Mouse (Mus musculus): Measurements from ENCODE around the gene Fabp6. TPM values are rescaled to one million over a fixed set of nuclear protein-coding genes. Genes with fewer than 3 reads are reported as not detected.

Gene Fabp6
- total and polyA plus RNA-seq, 3 experiments, result not detected

GRCm38 (mm10) chr11:43608440-43608839, 7.1 kb upstream of the Fabp6 start:
- Histone ChIP-seq H3K9ac (ENCODE audit: low read depth, low read length) (no peak overlapping the region), H3K4me1 (ENCODE audit: control insufficient read depth, insufficient read depth, low read length) (no peaks in the 10 kb centered on the region), H3K36me3 (ENCODE audit: control insufficient read depth, insufficient read depth, low read length) (no peaks in the 10 kb centered on the region), H3K79me2 (replicated peaks; ENCODE audit: control insufficient read depth, insufficient read depth, low read length) (no peaks in the 10 kb centered on the region), H3K27ac (no peak overlapping the region), H3K4me3 (no peak overlapping the region), H3K27me3 (ENCODE audit: control insufficient read depth, insufficient read depth, low read length) (no peaks in the 10 kb centered on the region)
- TF ChIP-seq POLR2A (IDR thresholded peaks at IDR 0.05; ENCODE audit: insufficient read depth, low read depth, low read length), result no peak
- TF ChIP-seq CTCF (IDR thresholded peaks at IDR 0.05), result no peak
- no peak for TF ChIP-seq EP300 (IDR thresholded peaks at IDR 0.05; ENCODE audit: insufficient read depth, low read depth, low read length)
- DNase-seq, result no peak
- WGBS, result 73% methylated on average over 3 of the region's 3 CpGs
- intact Hi-C loops (cut with DNase I), result no loop called here

GRCm38 (mm10) chr11:43605859-43606258, 4.5 kb upstream of the Fabp6 start:
- TF ChIP-seq EP300 (IDR thresholded peaks at IDR 0.05; ENCODE audit: insufficient read depth, low read depth, low read length) (no peak), POLR2A (IDR thresholded peaks at IDR 0.05; ENCODE audit: insufficient read depth, low read depth, low read length) (no peak), CTCF (IDR thresholded peaks at IDR 0.05) (no peak)

GRCm38 (mm10) chr11:43604891-43605290, 3.6 kb upstream of the Fabp6 start:
- Histone ChIP-seq H3K79me2 (replicated peaks; ENCODE audit: control insufficient read depth, insufficient read depth, low read length) (no peaks in the 10 kb centered on the region), H3K36me3 (ENCODE audit: control insufficient read depth, insufficient read depth, low read length) (no peaks in the 10 kb centered on the region), H3K27ac (no peak overlapping the region), H3K4me3 (no peak overlapping the region), H3K27me3 (ENCODE audit: control insufficient read depth, insufficient read depth, low read length) (no peaks in the 10 kb centered on the region), H3K9ac (ENCODE audit: low read depth, low read length) (no peak overlapping the region), H3K4me1 (ENCODE audit: control insufficient read depth, insufficient read depth, low read length) (no peaks in the 10 kb centered on the region)
- 55% methylated on average over 6 of the region's 6 CpGs for WGBS
- no peak for DNase-seq
- TF ChIP-seq EP300 (IDR thresholded peaks at IDR 0.05; ENCODE audit: insufficient read depth, low read depth, low read length) (no peak), CTCF (IDR thresholded peaks at IDR 0.05) (no peak), POLR2A (IDR thresholded peaks at IDR 0.05; ENCODE audit: insufficient read depth, low read depth, low read length) (no peak)
- intact Hi-C loops (cut with DNase I), result no loop called here

More at GRCm38 (mm10) chr11:43605859-43606258, 4.5 kb upstream of the Fabp6 start:
- no peaks in the 10 kb centered on the region for H3K4me1 ChIP-seq (ENCODE audit: control insufficient read depth, insufficient read depth, low read length)
- no peaks in the 10 kb centered on the region for H3K36me3 ChIP-seq (ENCODE audit: control insufficient read depth, insufficient read depth, low read length)
- intact Hi-C loops (cut with DNase I), result no loop called here
- DNase-seq, result no peak
- no peak overlapping the region for H3K4me3 ChIP-seq
- H3K27ac ChIP-seq, result no peak overlapping the region
- no peak overlapping the region for H3K9ac ChIP-seq (ENCODE audit: low read depth, low read length)
- 84% methylated on average over 6 of the region's 6 CpGs for WGBS
- H3K27me3 ChIP-seq (ENCODE audit: control insufficient read depth, insufficient read depth, low read length), result no peaks in the 10 kb centered on the region
- H3K79me2 ChIP-seq (replicated peaks; ENCODE audit: control insufficient read depth, insufficient read depth, low read length), result no peaks in the 10 kb centered on the region

- DNase-seq, result no peak
- WGBS, result 91% methylated on average over 2 of the region's 2 CpGs
- Histone ChIP-seq H3K27ac (no peak overlapping the region), H3K4me1 (ENCODE audit: control insufficient read depth, insufficient read depth, low read length) (no peaks in the 10 kb centered on the region), H3K36me3 (ENCODE audit: control insufficient read depth, insufficient read depth, low read length) (no peaks in the 10 kb centered on the region), H3K27me3 (ENCODE audit: control insufficient read depth, insufficient read depth, low read length) (no peaks in the 10 kb centered on the region), H3K9ac (ENCODE audit: low read depth, low read length) (no peak overlapping the region), H3K79me2 (replicated peaks; ENCODE audit: control insufficient read depth, insufficient read depth, low read length) (no peaks in the 10 kb centered on the region), H3K4me3 (no peak overlapping the region)
- intact Hi-C loops (cut with DNase I), result no loop called here
- TF ChIP-seq EP300 (IDR thresholded peaks at IDR 0.05; ENCODE audit: insufficient read depth, low read depth, low read length) (no peak), POLR2A (IDR thresholded peaks at IDR 0.05; ENCODE audit: insufficient read depth, low read depth, low read length) (no peak), CTCF (IDR thresholded peaks at IDR 0.05) (no peak)
Measured at GRCm38 (mm10) chr11:43604207-43604606, 2.9 kb upstream of the Fabp6 start.

- TF ChIP-seq CTCF (IDR thresholded peaks at IDR 0.05), result no peak
- TF ChIP-seq EP300 (IDR thresholded peaks at IDR 0.05; ENCODE audit: insufficient read depth, low read depth, low read length), result no peak
- TF ChIP-seq POLR2A (IDR thresholded peaks at IDR 0.05; ENCODE audit: insufficient read depth, low read depth, low read length), result no peak
- Histone ChIP-seq H3K27ac (no peak overlapping the region), H3K27me3 (ENCODE audit: control insufficient read depth, insufficient read depth, low read length) (no peaks in the 10 kb centered on the region), H3K9ac (ENCODE audit: low read depth, low read length) (no peak overlapping the region), H3K79me2 (replicated peaks; ENCODE audit: control insufficient read depth, insufficient read depth, low read length) (no peaks in the 10 kb centered on the region), H3K4me1 (ENCODE audit: control insufficient read depth, insufficient read depth, low read length) (no peaks in the 10 kb centered on the region), H3K36me3 (ENCODE audit: control insufficient read depth, insufficient read depth, low read length) (no peaks in the 10 kb centered on the region), H3K4me3 (no peak overlapping the region)
- DNase-seq, result no peak
- WGBS, result 80% methylated on average over 6 of the region's 6 CpGs
- intact Hi-C loops (cut with DNase I), result loop anchor here (5.0 kb wide), 1 partner anchor 137 kb away; no protein-coding TSS in a partner anchor
Measured at GRCm38 (mm10) chr11:43589530-43590072, 11.7 kb downstream of the Fabp6 start.

GRCm38 (mm10) chr11:43586324-43587090, 14.8 kb downstream of the Fabp6 start, which contains the start of gene 4933415A04Rik:
Gene 4933415A04Rik (plus strand): TSS chr11:43587040.
- H3K36me3 ChIP-seq (ENCODE audit: control insufficient read depth, insufficient read depth, low read length), result no peaks in the 10 kb centered on the region
- WGBS, result 60% methylated on average over 7 of the region's 7 CpGs
- peak; percentile 60 to 69 for DNase-seq

More at GRCm38 (mm10) chr11:43586324-43587090, 14.8 kb downstream of the Fabp6 start, which contains the start of gene 4933415A04Rik:
- Histone ChIP-seq H3K27ac (no peak within 1 kb of the TSS), H3K79me2 (replicated peaks; ENCODE audit: control insufficient read depth, insufficient read depth, low read length) (no peaks in the 10 kb centered on the region), H3K4me1 (ENCODE audit: control insufficient read depth, insufficient read depth, low read length) (no peaks in the 10 kb centered on the region), H3K27me3 (ENCODE audit: control insufficient read depth, insufficient read depth, low read length) (no peaks in the 10 kb centered on the region), H3K4me3 (no peak within 1 kb of the TSS), H3K9ac (ENCODE audit: low read depth, low read length) (no peak within 1 kb of the TSS)
- TF ChIP-seq EP300 (IDR thresholded peaks at IDR 0.05; ENCODE audit: insufficient read depth, low read depth, low read length), result no peak
- TF ChIP-seq CTCF (IDR thresholded peaks at IDR 0.05), result peak; percentile 87
- intact Hi-C loops (cut with DNase I), result loop anchor here (1.0 to 5.0 kb wide), 5 partner anchors 16 to 134 kb away; partner anchors contain the start of gene Ccnjl

All from heart, adult 2 months (tissue).